Mouse (Mus musculus): ENCODE measurements around the gene Csk. TPM values are rescaled to one million over a fixed set of nuclear protein-coding genes. Genes with fewer than 3 reads are reported as not detected.

Gene Csk
- polyA plus RNA-seq (2016; fragmentation: Nextera tagmentation; extraction: Ambion mirVana), result 28.6 and 29.8 TPM in 2 replicates

DNA sequence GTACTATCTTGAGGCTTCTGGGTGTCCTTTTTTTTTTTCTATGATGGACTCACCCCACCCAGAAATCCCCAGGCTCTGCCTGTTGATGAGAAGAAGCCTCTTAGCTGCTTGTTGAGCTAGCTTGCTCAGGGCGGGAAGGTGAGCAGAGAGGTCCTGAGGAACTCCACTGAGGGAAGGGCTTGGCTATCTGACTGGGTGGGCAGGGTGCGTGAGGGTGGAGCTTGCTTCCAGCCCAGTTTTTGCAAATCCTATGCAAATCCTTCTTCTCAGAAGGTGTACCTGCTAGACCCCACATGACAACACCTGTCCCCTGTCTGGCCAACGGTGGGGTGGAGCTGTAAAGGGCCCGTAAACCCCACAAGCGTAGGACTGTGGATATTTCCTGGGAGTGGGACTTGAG is at the start of gene Csk:
Csk (minus strand) TSS at position 349 of the 400 bp plus-strand sequence.
- H3K27ac ChIP-seq, result no peak within 1 kb of the TSS
- peaks cover 18% of the 10 kb centered on the region for H3K27me3 ChIP-seq
- H3K9ac ChIP-seq, result peak within 1 kb of the TSS; percentile 17; the same call in 1 of the 2 replicates
- 34% methylated on average over 5 of the region's 5 CpGs for WGBS
- no peak for ATAC-seq (ENCODE audit: low FRiP score)
- H3K4me2 ChIP-seq, result no peak within 1 kb of the TSS
- no peak within 1 kb of the TSS for H3K4me3 ChIP-seq (replicated peaks)
- H3K9me3 ChIP-seq, result no peaks in the 10 kb centered on the region
- peaks cover 39% of the 10 kb centered on the region for H3K4me1 ChIP-seq
- no peaks in the 10 kb centered on the region for H3K36me3 ChIP-seq (replicated peaks)

DNA sequence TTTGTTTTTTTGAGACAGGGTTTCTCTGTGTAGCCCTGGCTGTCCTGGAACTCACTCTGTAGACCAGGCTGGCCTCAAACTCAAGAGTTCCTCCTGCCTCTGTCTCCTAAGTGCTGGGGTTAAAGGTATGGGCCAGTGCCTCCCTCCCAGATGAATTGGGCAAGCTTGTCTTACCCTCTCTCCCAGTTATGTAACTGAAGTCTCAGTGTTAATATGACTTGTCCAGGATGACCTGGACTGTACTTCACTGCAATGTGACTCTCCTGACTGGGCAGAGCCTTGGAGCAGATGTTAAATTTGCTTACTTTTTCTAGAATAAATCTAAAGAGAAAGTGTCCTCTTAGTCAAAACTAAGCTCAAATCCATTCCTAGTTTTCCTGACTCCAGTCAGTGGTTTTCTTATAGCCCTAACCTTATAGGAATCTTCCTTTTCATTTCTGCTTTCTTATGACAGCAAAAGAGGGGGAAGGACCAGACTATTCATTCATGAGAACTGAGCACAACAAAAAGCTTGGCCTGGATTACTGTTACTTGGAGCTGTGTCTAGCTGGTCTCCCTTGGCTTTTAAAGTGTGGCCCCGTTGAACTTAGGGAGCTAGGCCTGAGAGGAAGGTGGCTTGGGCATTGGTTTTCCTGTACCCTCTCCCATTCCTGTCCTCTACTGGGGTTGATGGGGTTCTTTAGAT is 45.2 kb upstream of the Csk start:
- Histone ChIP-seq H3K4me2 (no peak overlapping the region), H3K9ac (no peak overlapping the region), H3K36me3 (replicated peaks) (no peaks in the 10 kb centered on the region), H3K27ac (no peak overlapping the region), H3K9me3 (no peaks in the 10 kb centered on the region), H3K4me1 (peaks cover 14% of the 10 kb centered on the region), H3K4me3 (replicated peaks) (no peak overlapping the region), H3K27me3 (peaks cover 49% of the 10 kb centered on the region)
- whole genome bisulfite sequencing, result 71% methylated on average over 1 of the region's 1 CpGs
- no peak for ATAC-seq (ENCODE audit: low FRiP score)

DNA sequence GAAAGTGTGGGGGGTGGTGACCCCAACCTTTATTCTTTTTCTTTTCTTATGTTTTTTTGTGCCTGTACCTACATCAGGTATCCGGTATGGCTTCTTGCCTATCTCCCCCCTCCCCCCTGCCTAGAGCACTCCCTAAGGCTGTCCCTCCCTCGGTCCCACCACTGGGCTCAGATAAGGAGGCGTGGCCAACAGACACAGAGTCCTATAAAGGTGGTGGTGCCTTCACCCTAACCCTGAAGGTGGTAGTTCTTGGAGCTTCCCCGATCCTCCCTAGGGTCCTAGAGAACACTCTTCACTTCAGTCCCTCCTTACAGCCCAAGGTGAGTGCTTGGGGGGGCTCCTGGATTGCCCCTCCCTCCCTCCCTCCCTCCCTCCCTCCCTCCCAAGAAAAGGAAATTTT is 43.9 kb upstream of the Csk start:
- no peak overlapping the region for H3K27ac ChIP-seq
- no peak overlapping the region for H3K4me3 ChIP-seq (replicated peaks)
- no peaks in the 10 kb centered on the region for H3K9me3 ChIP-seq
- 18% methylated on average over 4 of the region's 4 CpGs for WGBS
- H3K27me3 ChIP-seq, result peaks cover 50% of the 10 kb centered on the region
- peaks cover 14% of the 10 kb centered on the region for H3K4me1 ChIP-seq
- H3K4me2 ChIP-seq, result no peak overlapping the region
- H3K36me3 ChIP-seq (replicated peaks), result no peaks in the 10 kb centered on the region
- ATAC-seq (ENCODE audit: low FRiP score), result no peak
- no peak overlapping the region for H3K9ac ChIP-seq

DNA sequence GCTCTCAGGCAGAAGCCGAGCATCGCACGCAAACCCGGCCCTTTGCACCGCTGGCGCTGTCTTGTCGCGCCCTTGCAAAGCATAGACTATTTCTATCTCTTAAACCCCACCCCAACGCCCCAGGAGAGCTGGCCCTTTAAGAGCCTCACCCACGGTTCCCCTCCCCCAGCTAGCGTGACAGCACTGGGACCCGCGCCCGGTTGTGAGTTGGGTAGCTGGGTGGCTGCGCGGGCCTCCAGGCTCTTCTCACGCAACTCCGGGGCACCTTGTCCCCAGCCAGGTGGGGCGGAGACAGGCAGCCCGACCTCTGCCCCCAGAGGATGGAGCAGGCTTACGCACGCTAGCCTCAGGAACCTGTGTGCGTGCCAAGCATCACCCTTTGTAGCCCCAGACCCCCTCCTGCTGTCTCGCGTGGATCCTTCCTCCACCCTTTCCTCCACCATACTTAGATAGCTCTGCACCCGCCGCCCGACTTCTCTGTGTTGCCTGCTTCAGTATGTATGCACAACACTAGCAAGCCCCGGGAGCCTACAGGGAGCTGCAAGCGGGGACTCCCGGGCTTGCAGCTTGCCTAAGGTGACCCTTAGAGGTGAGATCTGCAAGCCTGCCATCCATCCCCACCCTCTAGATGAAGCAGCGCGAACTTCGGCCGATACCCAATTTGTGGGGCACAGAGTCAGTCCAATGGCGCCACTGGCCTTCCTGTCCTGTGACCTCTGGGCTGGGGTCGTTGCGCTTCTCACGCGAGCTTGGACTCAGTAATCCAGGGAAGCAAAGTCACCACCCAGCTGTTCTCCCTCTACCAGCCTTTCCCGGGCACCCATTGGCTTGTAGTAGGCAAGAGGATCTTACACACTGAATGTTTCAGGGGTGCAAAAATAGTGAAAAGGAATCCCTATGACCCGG is 43.2 kb upstream of the Csk start:
- no peak for ATAC-seq (ENCODE audit: low FRiP score)
- Histone ChIP-seq H3K9me3 (no peaks in the 10 kb centered on the region), H3K27ac (no peak overlapping the region), H3K27me3 (peaks cover 50% of the 10 kb centered on the region), H3K4me1 (peaks cover 14% of the 10 kb centered on the region), H3K4me2 (peak overlapping the region; percentile 59), H3K4me3 (replicated peaks) (peak overlapping the region; percentile 39), H3K9ac (peak overlapping the region; percentile 3), H3K36me3 (replicated peaks) (no peaks in the 10 kb centered on the region)
- 2% methylated on average over 42 of the region's 42 CpGs for WGBS

DNA sequence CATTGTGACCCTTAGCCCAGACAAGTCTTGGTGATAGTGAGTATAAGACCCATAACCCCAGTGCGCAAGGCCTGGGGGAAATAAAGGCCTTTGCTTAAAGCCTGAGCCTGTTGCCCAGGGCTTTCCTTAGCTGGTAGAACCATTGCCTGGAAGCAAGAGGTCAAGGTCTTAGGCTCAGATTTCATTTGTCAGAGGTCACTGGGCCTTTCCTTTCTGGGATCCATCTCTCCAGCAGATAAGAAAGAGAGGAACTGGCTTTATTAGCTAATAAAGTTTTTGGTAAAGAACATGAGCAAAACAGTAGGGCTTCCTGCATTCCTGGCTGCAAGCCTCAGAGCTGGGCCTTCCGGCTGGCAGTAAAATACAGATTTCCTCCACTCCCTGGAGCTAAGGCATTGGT is 40.7 kb upstream of the Csk start:
- ATAC-seq (ENCODE audit: low FRiP score), result no peak
- Histone ChIP-seq H3K27me3 (peaks cover 50% of the 10 kb centered on the region), H3K36me3 (replicated peaks) (no peaks in the 10 kb centered on the region), H3K4me3 (replicated peaks) (no peak overlapping the region), H3K4me2 (no peak overlapping the region), H3K9ac (no peak overlapping the region), H3K4me1 (peaks cover 14% of the 10 kb centered on the region), H3K27ac (no peak overlapping the region), H3K9me3 (no peaks in the 10 kb centered on the region)
- 83% methylated on average over 2 of the region's 2 CpGs for WGBS

DNA sequence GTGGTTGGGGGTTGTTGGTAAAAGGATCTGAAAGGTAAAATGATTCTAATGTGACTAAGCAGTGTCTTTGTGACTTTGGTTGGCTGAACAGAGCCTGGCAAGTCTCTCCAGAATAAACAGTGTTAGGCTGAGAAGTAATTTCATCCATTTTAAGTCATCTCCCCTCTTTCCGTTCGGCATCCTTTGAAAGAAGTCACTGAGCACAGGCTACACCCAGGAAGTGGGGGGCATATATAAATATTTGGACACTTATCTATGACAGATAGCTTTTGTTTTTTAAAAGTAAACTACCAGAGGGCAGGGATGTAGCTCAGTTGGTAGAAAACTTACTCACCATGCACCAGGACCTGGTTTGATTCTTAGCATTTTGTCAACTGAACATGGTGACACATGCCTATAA is 35.2 kb upstream of the Csk start:
- WGBS, result 90% methylated on average over 2 of the region's 2 CpGs
- Histone ChIP-seq H3K9me3 (no peaks in the 10 kb centered on the region), H3K4me2 (no peak overlapping the region), H3K27me3 (0 out of 2 replicates have a peak, but pooled peaks cover under 1% of the 10 kb centered on the region), H3K4me1 (no peaks in the 10 kb centered on the region), H3K9ac (no peak overlapping the region), H3K36me3 (replicated peaks) (no peaks in the 10 kb centered on the region), H3K27ac (no peak overlapping the region), H3K4me3 (replicated peaks) (no peak overlapping the region)
- ATAC-seq (ENCODE audit: low FRiP score), result no peak

DNA sequence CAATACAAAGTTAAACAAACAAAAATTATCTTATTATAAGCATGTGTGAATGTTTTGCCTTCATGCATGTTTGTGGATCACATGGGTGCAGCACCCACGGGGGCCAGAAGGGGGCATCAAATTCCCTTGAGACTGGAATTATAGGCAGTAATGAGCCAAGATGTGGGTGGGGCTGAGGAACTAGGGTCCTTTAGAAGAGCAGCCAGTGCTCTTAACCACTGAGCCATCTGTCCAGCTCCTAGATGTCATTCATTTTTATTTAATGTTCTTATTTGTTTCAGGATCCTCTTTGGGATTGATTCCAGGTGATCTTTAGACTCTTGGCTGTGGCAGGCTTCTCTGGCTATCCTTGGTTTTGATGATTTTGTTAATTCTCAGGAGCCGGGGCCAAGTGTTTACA is 34.7 kb upstream of the Csk start:
- ATAC-seq (ENCODE audit: low FRiP score), result no peak
- Histone ChIP-seq H3K9ac (no peak overlapping the region), H3K27me3 (no peaks in the 10 kb centered on the region), H3K4me3 (replicated peaks) (no peak overlapping the region), H3K9me3 (no peaks in the 10 kb centered on the region), H3K27ac (no peak overlapping the region), H3K4me1 (no peaks in the 10 kb centered on the region), H3K36me3 (replicated peaks) (no peaks in the 10 kb centered on the region), H3K4me2 (no peak overlapping the region)
- WGBS, result 59% methylated on average over 2 of the region's 2 CpGs

DNA sequence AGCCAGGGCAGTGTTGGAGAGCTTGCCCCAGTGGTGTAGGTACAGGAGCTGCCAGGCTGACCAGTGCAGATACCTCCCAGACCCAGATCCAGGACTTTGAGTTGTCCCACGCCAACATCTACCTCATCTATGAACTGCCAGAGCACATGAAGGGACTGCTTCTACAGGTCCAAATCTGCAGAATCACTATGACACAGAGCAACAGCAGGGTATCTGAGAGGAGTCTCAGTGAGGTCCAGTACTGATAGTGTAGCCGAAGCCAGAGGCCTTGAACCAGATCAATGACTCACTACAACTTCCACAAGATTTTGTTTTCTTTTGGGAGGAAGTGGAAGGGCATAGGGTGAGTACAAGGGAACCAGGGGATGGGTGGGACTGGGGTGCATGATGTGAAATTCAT is 34.3 kb upstream of the Csk start, which contains the start of gene Cyp1a1:
Cyp1a1 (plus strand) TSS at position 178 of the 400 bp plus-strand sequence.
- WGBS, result 93% methylated on average over 2 of the region's 2 CpGs
- no peak for ATAC-seq (ENCODE audit: low FRiP score)
- H3K9ac ChIP-seq, result no peak within 1 kb of the TSS

DNA sequence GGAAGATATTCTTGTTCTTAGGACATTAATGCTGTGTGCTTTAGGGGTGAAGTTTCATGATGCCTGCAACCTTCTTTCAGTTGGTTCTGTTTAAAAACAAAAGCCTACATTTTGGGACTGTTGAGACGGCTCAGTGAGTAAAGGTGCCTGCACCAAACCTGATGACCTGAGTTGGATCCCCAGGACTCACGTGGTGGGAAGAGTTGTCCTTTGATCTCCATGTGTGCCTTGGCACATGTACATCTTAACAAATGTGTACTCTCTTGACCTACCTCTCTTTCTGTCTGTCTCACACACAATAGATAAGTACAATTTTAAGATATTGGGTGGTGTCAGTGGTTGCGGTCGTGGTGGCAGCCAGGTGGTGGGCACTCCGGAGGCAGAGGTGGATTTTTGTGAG is 32.6 kb upstream of the Csk start:
- H3K27ac ChIP-seq, result no peak overlapping the region
- no peaks in the 10 kb centered on the region for H3K9me3 ChIP-seq
- WGBS, result 94% methylated on average over 5 of the region's 5 CpGs
- H3K36me3 ChIP-seq (replicated peaks), result no peaks in the 10 kb centered on the region
- H3K9ac ChIP-seq, result no peak overlapping the region
- H3K4me3 ChIP-seq (replicated peaks), result no peak overlapping the region
- no peak for ATAC-seq (ENCODE audit: low FRiP score)
- no peaks in the 10 kb centered on the region for H3K27me3 ChIP-seq
- H3K4me2 ChIP-seq, result no peak overlapping the region
- no peaks in the 10 kb centered on the region for H3K4me1 ChIP-seq

More for the DNA sequence above, 34.3 kb upstream of the Csk start, which contains the start of gene Cyp1a1:
- no peaks in the 10 kb centered on the region for H3K4me1 ChIP-seq
- no peak within 1 kb of the TSS for H3K4me3 ChIP-seq (replicated peaks)
- H3K36me3 ChIP-seq (replicated peaks), result no peaks in the 10 kb centered on the region
- no peaks in the 10 kb centered on the region for H3K9me3 ChIP-seq
- H3K27me3 ChIP-seq, result no peaks in the 10 kb centered on the region
- no peak within 1 kb of the TSS for H3K27ac ChIP-seq
- no peak within 1 kb of the TSS for H3K4me2 ChIP-seq

DNA sequence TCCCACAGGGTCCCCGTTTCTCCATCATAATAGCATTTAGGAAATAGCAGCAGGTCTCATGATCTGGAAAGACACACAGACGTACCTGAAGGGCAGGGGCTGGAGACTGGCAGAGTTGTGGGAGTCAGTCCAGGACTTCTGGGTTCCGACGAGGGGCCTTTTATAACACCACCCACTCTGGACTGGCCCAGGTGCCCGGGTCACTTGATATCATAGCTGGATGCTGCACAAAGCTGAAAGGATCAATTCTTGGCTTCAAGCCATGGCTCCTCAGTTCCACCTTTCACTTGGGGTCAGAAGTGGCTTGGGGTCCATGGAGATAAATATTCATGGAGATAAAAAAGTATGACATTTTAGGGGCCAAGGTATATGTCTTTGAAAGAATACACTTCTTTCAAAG is 30.1 kb upstream of the Csk start, which contains the start of gene Cyp1a2:
Cyp1a2 (minus strand) TSS at position 184 of the 400 bp plus-strand sequence.
- H3K27ac ChIP-seq, result no peak within 1 kb of the TSS
- no peaks in the 10 kb centered on the region for H3K36me3 ChIP-seq (replicated peaks)
- no peaks in the 10 kb centered on the region for H3K4me1 ChIP-seq
- no peak for ATAC-seq (ENCODE audit: low FRiP score)
- no peak within 1 kb of the TSS for H3K4me3 ChIP-seq (replicated peaks)
- WGBS, result 80% methylated on average over 5 of the region's 5 CpGs
- H3K9ac ChIP-seq, result no peak within 1 kb of the TSS
- H3K27me3 ChIP-seq, result no peaks in the 10 kb centered on the region
- H3K9me3 ChIP-seq, result no peaks in the 10 kb centered on the region
- no peak within 1 kb of the TSS for H3K4me2 ChIP-seq

DNA sequence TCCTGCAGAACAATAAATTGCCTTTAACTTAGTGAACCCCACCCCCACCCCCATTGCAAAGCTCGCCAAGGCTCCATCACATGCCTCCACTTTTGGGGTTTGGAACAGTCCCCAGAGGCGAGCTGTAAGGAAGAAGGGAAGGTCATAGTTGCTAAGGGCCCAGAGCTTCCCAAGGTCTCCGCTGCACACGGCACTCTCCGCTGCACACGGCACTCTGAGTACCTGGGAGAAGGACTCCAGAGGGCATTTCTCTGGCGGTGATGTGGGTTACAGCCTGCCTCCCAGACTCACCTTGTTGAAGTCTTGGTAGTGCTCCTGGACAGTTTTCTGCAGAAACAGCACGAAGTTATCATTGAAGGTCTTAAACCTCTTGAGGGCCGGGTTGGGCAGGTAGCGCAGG is 28.0 kb upstream of the Csk start:
- no peak for ATAC-seq (ENCODE audit: low FRiP score)
- H3K4me2 ChIP-seq, result no peak overlapping the region
- no peak overlapping the region for H3K4me3 ChIP-seq (replicated peaks)
- no peak overlapping the region for H3K27ac ChIP-seq
- no peak overlapping the region for H3K9ac ChIP-seq
- H3K36me3 ChIP-seq (replicated peaks), result no peaks in the 10 kb centered on the region
- WGBS, result 84% methylated on average over 10 of the region's 10 CpGs
- H3K4me1 ChIP-seq, result no peaks in the 10 kb centered on the region
- H3K27me3 ChIP-seq, result 0 out of 2 replicates have a peak, but pooled peaks cover 3% of the 10 kb centered on the region
- no peaks in the 10 kb centered on the region for H3K9me3 ChIP-seq

DNA sequence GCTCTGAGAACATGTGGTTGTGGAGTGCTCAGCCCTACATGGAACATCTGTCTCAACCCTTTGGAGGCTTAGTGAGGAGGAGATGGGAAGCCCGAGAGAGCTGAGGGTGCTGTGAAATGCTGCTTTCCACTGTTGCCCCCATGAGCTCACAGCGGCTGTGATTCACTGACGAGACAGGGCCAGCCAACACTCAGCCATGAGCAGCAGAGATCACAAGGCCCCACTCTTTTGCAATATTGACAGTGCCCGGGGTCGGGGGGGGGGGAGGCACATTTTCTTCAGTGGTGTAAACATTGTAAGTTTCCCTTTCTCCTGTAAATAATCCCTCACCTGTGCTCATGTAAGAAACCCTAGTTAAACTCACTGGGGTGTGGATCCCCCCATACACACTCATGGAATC is 18.1 kb upstream of the Csk start:
- Histone ChIP-seq H3K27ac (no peak overlapping the region), H3K9me3 (no peaks in the 10 kb centered on the region), H3K4me2 (no peak overlapping the region), H3K36me3 (replicated peaks) (no peaks in the 10 kb centered on the region), H3K4me3 (replicated peaks) (no peak overlapping the region), H3K9ac (no peak overlapping the region), H3K4me1 (no peaks in the 10 kb centered on the region), H3K27me3 (no peaks in the 10 kb centered on the region)
- ATAC-seq (ENCODE audit: low FRiP score), result no peak
- WGBS, result 90% methylated on average over 5 of the region's 5 CpGs
